Mouse (Mus musculus): ENCODE measurements around the gene Pakap.

DNA sequence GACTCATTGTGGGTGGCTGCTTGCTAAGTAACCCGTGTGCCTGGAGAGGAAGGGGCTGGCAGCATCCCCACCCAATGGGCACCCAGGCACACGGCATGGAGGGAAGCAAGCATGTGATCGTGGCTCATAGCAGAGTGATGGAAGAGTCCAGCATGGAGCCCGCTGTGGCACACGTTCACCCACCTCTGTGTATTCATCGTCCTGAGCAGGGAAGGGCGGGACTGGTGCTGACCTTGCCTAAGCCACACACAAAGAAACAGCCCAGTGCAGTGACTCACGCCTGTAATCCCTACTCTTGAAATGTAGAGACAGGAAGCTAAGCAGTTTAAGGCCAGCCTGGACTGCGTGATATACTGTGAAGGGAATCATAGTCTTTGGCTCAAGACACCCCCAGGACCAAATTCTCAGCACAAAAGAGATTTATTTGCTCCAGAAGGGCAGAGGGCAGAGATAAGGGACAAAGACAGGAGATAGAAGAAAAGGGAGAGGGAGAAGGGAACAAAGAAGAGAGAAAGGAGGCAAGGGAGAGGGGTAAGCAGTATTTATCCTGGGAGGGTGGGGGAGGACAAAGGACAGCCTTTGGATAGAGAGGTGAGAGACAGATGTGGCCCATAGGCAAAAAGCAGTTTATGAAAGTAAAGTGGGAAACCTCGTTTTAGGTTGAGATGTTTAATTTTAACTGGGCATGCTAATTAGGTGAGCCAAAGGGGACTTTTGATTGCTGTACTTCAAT, 230.5 kb downstream of the Pakap start:
- TF ChIP-seq CTCF (IDR thresholded peaks at IDR 0.05; ENCODE audit: borderline replicate concordance, insufficient read depth, low read length), result no peak
- peak; percentile 30; the same call in 1 of the 2 replicates for TF ChIP-seq POLR2A (IDR thresholded peaks at IDR 0.05; ENCODE audit: low read depth, low read length)
